Mouse (Mus musculus) embryo, embryonic 11.5 days (tissue): ENCODE measurements at regions not wholly inside any gene's neighbourhood (a gene's known extent, or its start where the extent isn't known, plus 50 kb on each side); places are given as distances from the start of the nearest gene placed in this dataset.

Source experiments
- DNase-seq: peaks from one replicate; pipeline ENCODE4 v3.0.0-alpha.2; 2012; ENCODE audit warnings: low read depth, low spot score

GRCm38 (mm10) chr9:71358961-71359360 lies 126.8 kb downstream of the Polr2m start:
- peak; percentile 39 for DNase-seq

GRCm38 (mm10) chr9:71355721-71356120 lies 130.0 kb downstream of the Polr2m start:
- DNase-seq: no peak
